Mouse (Mus musculus): ENCODE data around the gene 1700016K19Rik. TPM values are rescaled to one million over a fixed set of nuclear protein-coding genes. Genes with fewer than 3 reads are reported as not detected.

Gene 1700016K19Rik
- polyA plus RNA-seq, 1 experiment from 2014 or later = 0.28 TPM

GRCm38 (mm10) chr11:76020916-76021315 is 21.2 kb downstream of the 1700016K19Rik start:
- H3K4me2 ChIP-seq (replicated peaks) = no peak overlapping the region
- 88% methylated on average over 9 of the region's 9 CpGs for WGBS

DNA sequence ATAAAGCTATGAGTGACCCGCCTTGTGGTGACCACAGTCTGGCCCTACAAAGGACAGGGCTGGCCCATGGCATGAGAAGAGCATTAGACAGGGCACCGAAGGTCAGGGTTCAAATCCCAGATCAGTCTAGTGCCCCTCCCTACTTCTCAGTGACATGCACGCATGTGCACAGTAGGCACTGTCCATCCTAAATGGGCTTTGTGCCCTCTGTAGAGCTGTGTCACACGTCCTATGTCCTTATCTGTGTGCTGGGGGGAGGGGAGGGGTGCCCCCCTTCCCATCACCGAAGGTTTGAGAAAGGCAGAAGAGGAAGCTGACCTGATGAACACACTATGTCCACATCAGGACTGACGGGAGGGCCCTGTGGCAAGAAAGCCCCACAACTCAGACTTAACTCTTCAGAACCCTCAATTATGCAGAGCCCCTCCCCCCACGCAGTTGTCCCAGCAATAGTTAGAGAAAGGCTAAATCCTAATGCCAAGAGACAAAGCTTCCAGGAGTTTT is 25.4 kb downstream of the 1700016K19Rik start:
- Histone ChIP-seq H3K4me3 (no peak overlapping the region), H3K9ac (no peak overlapping the region), H3K9me3 (no peaks in the 10 kb centered on the region), H3K27ac (no peak overlapping the region), H3K27me3 (replicated peaks) (0 out of 2 replicates have a peak, but pooled peaks cover 16% of the 10 kb centered on the region), H3K4me1 (peaks cover 20% of the 10 kb centered on the region), H3K36me3 (no peaks in the 10 kb centered on the region; the same call in 1 of the 2 replicates), H3K4me2 (replicated peaks) (0 out of 2 replicates have a peak overlapping the region, but pooled peaks have one; percentile 96)
- ATAC-seq (ENCODE audit: low FRiP score, low read depth) = no peak
- WGBS = 72% methylated on average over 7 of the region's 7 CpGs

More at GRCm38 (mm10) chr11:76020916-76021315, 21.2 kb downstream of the 1700016K19Rik start:
- Histone ChIP-seq H3K27ac (no peak overlapping the region), H3K27me3 (replicated peaks) (no peaks in the 10 kb centered on the region), H3K9me3 (no peaks in the 10 kb centered on the region), H3K9ac (no peak overlapping the region), H3K4me3 (no peak overlapping the region), H3K36me3 (no peaks in the 10 kb centered on the region; the same call in 1 of the 2 replicates), H3K4me1 (peaks cover 8% of the 10 kb centered on the region)
- ATAC-seq (ENCODE audit: low FRiP score, low read depth) = no peak

DNA sequence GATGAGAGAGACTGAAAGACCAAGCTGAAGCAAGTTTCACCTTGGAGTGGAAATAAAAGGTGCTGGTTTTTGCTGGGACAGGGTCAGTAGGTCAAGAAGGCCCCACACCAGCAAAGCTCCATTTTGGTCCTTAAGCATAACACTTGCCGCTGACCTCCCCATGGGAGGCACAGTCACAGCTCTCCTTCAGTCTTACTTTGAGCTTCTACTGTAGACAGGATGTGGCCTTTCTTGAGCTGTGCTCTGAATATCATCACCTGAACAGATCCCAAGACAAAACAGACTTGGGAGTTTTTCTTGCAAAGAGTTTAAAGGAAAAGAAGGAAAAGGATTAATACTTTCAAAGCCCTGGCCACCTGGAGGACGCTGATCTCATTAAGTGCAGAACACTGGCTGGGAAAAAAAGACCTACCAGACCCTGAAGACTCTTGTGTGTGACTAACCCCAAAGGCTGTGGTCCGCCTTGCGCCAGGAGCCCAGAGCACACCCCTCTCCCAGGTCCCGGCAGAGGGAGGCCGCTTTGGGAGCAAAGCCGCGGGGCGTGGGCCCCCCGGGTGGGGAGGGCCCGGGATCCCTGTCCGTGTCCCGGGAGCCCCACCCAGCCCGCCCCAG is 26.9 kb downstream of the 1700016K19Rik start:
- 12% methylated on average over 11 of the region's 14 CpGs for WGBS
- Histone ChIP-seq H3K9me3 (no peaks in the 10 kb centered on the region), H3K27me3 (replicated peaks) (0 out of 2 replicates have a peak, but pooled peaks cover 16% of the 10 kb centered on the region), H3K4me2 (replicated peaks) (peak overlapping the region; percentile 96), H3K4me3 (peak overlapping the region; percentile 60), H3K4me1 (peaks cover 20% of the 10 kb centered on the region), H3K27ac (no peak overlapping the region), H3K36me3 (no peaks in the 10 kb centered on the region), H3K9ac (peak overlapping the region; percentile 70)
- peak; percentile 13; the same call in 1 of the 2 replicates for ATAC-seq (ENCODE audit: low FRiP score, low read depth)

- peak; percentile 88 for ATAC-seq (ENCODE audit: low FRiP score, low read depth)
- no peaks in the 10 kb centered on the region for H3K36me3 ChIP-seq
- H3K4me3 ChIP-seq = peak within 1 kb of the TSS; percentile 60
- under 1% methylated on average over 107 of the region's 112 CpGs for WGBS
- 0 out of 2 replicates have a peak, but pooled peaks cover 16% of the 10 kb centered on the region for H3K27me3 ChIP-seq (replicated peaks)
- no peak within 1 kb of the TSS for H3K27ac ChIP-seq
- H3K4me2 ChIP-seq (replicated peaks) = peak within 1 kb of the TSS; percentile 96
- peak within 1 kb of the TSS; percentile 70 for H3K9ac ChIP-seq
- no peaks in the 10 kb centered on the region for H3K9me3 ChIP-seq
- peaks cover 20% of the 10 kb centered on the region for H3K4me1 ChIP-seq
Measured at GRCm38 (mm10) chr11:76027139-76028071, 27.7 kb downstream of the 1700016K19Rik start, which contains the start of gene Rflnb. Gene Rflnb, minus strand, starts transcription at chr11:76027782.

DNA sequence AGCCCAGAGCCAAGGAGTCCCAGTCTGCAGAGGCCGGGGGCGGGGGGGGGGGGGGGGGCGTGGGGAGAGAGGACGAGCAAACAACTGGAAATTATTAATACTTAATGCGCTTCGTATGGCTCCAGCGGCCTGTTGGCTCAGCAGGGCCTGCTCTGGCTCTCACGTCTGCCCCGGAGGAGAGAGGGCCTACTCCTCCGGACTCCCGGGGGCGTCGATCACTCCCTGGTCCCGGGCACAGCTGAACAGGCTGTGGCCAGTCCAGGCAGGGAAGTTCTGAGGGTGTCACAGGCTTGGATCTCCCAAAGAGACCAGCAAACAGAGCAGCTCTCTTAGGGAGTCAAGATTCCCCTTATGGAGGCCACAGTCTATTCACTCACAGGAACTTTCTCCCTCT is 28.4 kb downstream of the 1700016K19Rik start:
- no peak overlapping the region for H3K27ac ChIP-seq

GRCm38 (mm10) chr11:76033359-76033758 is 33.6 kb downstream of the 1700016K19Rik start:
- Histone ChIP-seq H3K4me1 (no peaks in the 10 kb centered on the region), H3K9ac (no peak overlapping the region), H3K27me3 (replicated peaks) (0 out of 2 replicates have a peak, but pooled peaks cover 8% of the 10 kb centered on the region), H3K27ac (no peak overlapping the region), H3K36me3 (no peaks in the 10 kb centered on the region), H3K9me3 (no peaks in the 10 kb centered on the region), H3K4me3 (no peak overlapping the region), H3K4me2 (replicated peaks) (no peak overlapping the region)
- no peak for ATAC-seq (ENCODE audit: low FRiP score, low read depth)
- 76% methylated on average over 6 of the region's 6 CpGs for WGBS

More for the DNA sequence above, 28.4 kb downstream of the 1700016K19Rik start:
- Histone ChIP-seq H3K9ac (peak overlapping the region; percentile 70), H3K4me3 (peak overlapping the region; percentile 60), H3K36me3 (no peaks in the 10 kb centered on the region), H3K4me1 (peaks cover 20% of the 10 kb centered on the region), H3K27me3 (replicated peaks) (0 out of 2 replicates have a peak, but pooled peaks cover 16% of the 10 kb centered on the region), H3K9me3 (no peaks in the 10 kb centered on the region), H3K4me2 (replicated peaks) (peak overlapping the region; percentile 96)
- peak; percentile 44; the same call in 1 of the 2 replicates for ATAC-seq (ENCODE audit: low FRiP score, low read depth)
- 2% methylated on average over 10 of the region's 14 CpGs for WGBS

GRCm38 (mm10) chr11:76033836-76034235 is 34.1 kb downstream of the 1700016K19Rik start:
- no peak overlapping the region for H3K27ac ChIP-seq
- 0 out of 2 replicates have a peak, but pooled peaks cover 8% of the 10 kb centered on the region for H3K27me3 ChIP-seq (replicated peaks)
- no peak overlapping the region for H3K9ac ChIP-seq
- WGBS = 48% methylated on average over 4 of the region's 4 CpGs
- no peaks in the 10 kb centered on the region for H3K9me3 ChIP-seq
- ATAC-seq (ENCODE audit: low FRiP score, low read depth) = no peak
- no peak overlapping the region for H3K4me2 ChIP-seq (replicated peaks)
- no peak overlapping the region for H3K4me3 ChIP-seq
- no peaks in the 10 kb centered on the region for H3K36me3 ChIP-seq
- no peaks in the 10 kb centered on the region for H3K4me1 ChIP-seq

DNA sequence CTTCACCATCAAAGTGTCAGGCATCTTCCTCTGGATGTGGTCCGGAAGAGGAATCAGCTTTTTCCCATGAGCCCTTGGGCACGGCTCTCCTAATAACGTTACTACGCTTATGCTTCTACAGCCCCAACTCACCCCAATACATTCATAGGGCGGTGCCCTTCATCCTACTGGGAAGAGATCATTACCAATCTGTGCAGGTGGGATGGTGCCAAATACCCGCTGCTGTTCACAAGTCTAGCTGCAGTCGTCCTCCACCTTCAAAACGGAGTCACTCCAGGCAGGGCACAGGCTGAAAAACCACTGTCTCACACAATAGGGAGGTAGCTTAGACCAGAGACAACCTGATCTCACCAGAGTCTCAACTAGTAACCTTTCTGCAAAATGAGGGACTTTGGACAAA is 35.5 kb downstream of the 1700016K19Rik start:
- Histone ChIP-seq H3K27me3 (replicated peaks) (no peaks in the 10 kb centered on the region), H3K4me3 (no peak overlapping the region), H3K4me1 (no peaks in the 10 kb centered on the region), H3K36me3 (no peaks in the 10 kb centered on the region), H3K9ac (no peak overlapping the region), H3K4me2 (replicated peaks) (no peak overlapping the region), H3K27ac (no peak overlapping the region), H3K9me3 (no peaks in the 10 kb centered on the region)
- WGBS = 87% methylated on average over 8 of the region's 8 CpGs
- no peak for ATAC-seq (ENCODE audit: low FRiP score, low read depth)

GRCm38 (mm10) chr11:76037581-76038294 is 38.0 kb downstream of the 1700016K19Rik start:
- Histone ChIP-seq H3K4me1 (no peaks in the 10 kb centered on the region), H3K27me3 (replicated peaks) (no peaks in the 10 kb centered on the region), H3K9me3 (no peaks in the 10 kb centered on the region), H3K36me3 (no peaks in the 10 kb centered on the region), H3K27ac (no peak overlapping the region), H3K4me2 (replicated peaks) (no peak overlapping the region), H3K9ac (no peak overlapping the region), H3K4me3 (no peak overlapping the region)
- ATAC-seq (ENCODE audit: low FRiP score, low read depth) = no peak
- WGBS = 61% methylated on average over 6 of the region's 6 CpGs

DNA sequence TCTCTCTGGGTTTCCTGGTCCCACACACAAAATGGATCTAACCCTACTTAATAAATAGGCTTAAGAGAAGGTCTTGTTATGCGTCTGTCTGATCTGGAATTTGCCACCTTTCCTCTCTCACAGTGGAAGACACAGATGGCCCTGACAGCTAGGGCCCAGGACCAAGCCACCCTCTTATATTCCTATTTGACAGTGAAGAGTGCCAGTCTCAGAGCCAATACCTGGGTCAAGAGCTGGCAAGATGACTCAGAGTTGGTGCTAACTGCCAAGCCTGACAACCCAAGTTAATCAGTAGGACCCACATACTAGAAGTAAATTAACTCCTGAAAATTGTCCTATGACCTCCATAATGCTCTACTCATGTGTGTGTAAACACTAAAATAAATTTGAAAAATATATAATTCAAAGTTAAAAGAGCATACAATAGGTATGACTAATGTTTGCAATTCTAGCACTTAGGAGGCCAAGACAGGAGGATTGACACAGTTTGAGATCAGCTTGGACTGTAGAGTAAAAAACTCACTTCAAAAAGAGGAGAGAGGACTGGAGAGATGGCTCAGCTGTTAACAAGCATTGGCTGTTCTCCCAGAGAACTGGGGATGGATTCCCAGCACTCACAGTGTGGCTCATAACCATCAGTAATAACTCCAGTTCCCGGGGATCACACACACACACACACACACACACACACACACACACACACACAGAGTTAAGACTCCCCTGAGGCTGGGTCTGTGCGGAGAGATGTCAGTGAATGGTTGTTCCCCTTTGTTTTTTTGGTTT is 39.8 kb downstream of the 1700016K19Rik start:
- peaks cover 4% of the 10 kb centered on the region for H3K4me1 ChIP-seq
- no peak overlapping the region for H3K27ac ChIP-seq
- H3K36me3 ChIP-seq = no peaks in the 10 kb centered on the region
- no peaks in the 10 kb centered on the region for H3K27me3 ChIP-seq (replicated peaks)
- no peak overlapping the region for H3K4me3 ChIP-seq
- no peaks in the 10 kb centered on the region for H3K9me3 ChIP-seq
- H3K9ac ChIP-seq = no peak overlapping the region
- no peak for ATAC-seq (ENCODE audit: low FRiP score, low read depth)
- WGBS = 83% methylated on average over 3 of the region's 3 CpGs
- H3K4me2 ChIP-seq (replicated peaks) = no peak overlapping the region

- peaks cover 4% of the 10 kb centered on the region; the same call in 1 of the 2 replicates for H3K36me3 ChIP-seq
- H3K4me3 ChIP-seq = no peak overlapping the region
- no peaks in the 10 kb centered on the region for H3K9me3 ChIP-seq
- H3K27me3 ChIP-seq (replicated peaks) = no peaks in the 10 kb centered on the region
- ATAC-seq (ENCODE audit: low FRiP score, low read depth) = no peak
- no peak overlapping the region for H3K4me2 ChIP-seq (replicated peaks)
- peaks cover 7% of the 10 kb centered on the region for H3K4me1 ChIP-seq
- no peak overlapping the region for H3K9ac ChIP-seq
- WGBS = 86% methylated on average over 8 of the region's 8 CpGs
- H3K27ac ChIP-seq = no peak overlapping the region
Measured at GRCm38 (mm10) chr11:76040106-76040505, 40.4 kb downstream of the 1700016K19Rik start.

All from neural tube, embryonic 12.5 days (tissue).